Mouse (Mus musculus) CH12.LX (cell line): Measurements from ENCODE around the gene Plac8. TPM values are rescaled to one million over a fixed set of nuclear protein-coding genes. Genes with fewer than 3 reads are reported as not detected.

ENCODE experiments used
- DNase-seq: peaks from one replicate; pipeline ENCODE4 v3.0.0-alpha.2; 2013; ENCODE audit errors: extremely low read depth
- H3K27ac ChIP-seq: 2 replicates; pipeline ENCODE4 v1.5.1; 2012; ENCODE audit warnings: low read depth, mild to moderate bottlenecking, control low read depth, moderate library complexity; ENCODE audit not compliant: insufficient read depth
- H3K27me3 ChIP-seq: replicated peaks from 2 replicates; pipeline ENCODE3; 2012; ENCODE audit warnings: inconsistent platforms
- H3K36me3 ChIP-seq, 2 experiments: replicated peaks in 1 of 2; 2 replicates each; pipeline versions ENCODE3 to v1.6.1; 2012; ENCODE audit warnings: inconsistent platforms in 1 of 2, low read length in 1 of 2, mild to moderate bottlenecking in 1 of 2, mixed read lengths in 1 of 2, moderate library complexity in 1 of 2; ENCODE audit not compliant: control insufficient read depth in 1 of 2, insufficient read depth in 1 of 2
- H3K4me1 ChIP-seq, 2 experiments: 2 replicates each; pipeline ENCODE4 v1.6.1; 2012; ENCODE audit warnings: inconsistent platforms in 1 of 2, moderate library complexity in 1 of 2; ENCODE audit not compliant: insufficient read depth in 2 of 2, control insufficient read depth in 1 of 2
- H3K4me2 ChIP-seq: 2 replicates; pipeline ENCODE4 v1.6.1; 2012; ENCODE audit warnings: low read depth, mild to moderate bottlenecking, control low read depth; ENCODE audit not compliant: poor library complexity, insufficient read depth, severe bottlenecking
- H3K4me3 ChIP-seq, 3 experiments: fragments of 150-350 bp in 1 of 3; sonication (generic) in 1 of 3; replicated peaks in 1 of 3; 2 replicates each; pipeline versions ENCODE3 to v1.5.1; 2011 to 2012; ENCODE audit warnings: low read depth in 2 of 3, low read length in 2 of 3, mild to moderate bottlenecking in 2 of 3, moderate library complexity in 2 of 3, control low read depth in 1 of 3, improper control_type of control experiment in 1 of 3, inconsistent platforms in 1 of 3, mixed read lengths in 1 of 3; ENCODE audit not compliant: poor library complexity in 1 of 3
- H3K79me2 ChIP-seq: replicated peaks from 2 replicates; pipeline ENCODE4 v1.6.1; 2012; ENCODE audit warnings: mild to moderate bottlenecking, moderate library complexity; ENCODE audit not compliant: control insufficient read depth, poor library complexity, insufficient read depth, severe bottlenecking; ENCODE audit errors: extremely low read depth
- H3K9ac ChIP-seq: 2 replicates; pipeline ENCODE4 v1.6.1; 2012; ENCODE audit warnings: low read depth, mild to moderate bottlenecking, control low read depth, moderate library complexity; ENCODE audit not compliant: insufficient read depth
- H3K9me3 ChIP-seq: replicated peaks from 2 replicates; pipeline ENCODE3; 2012; ENCODE audit warnings: low read length, inconsistent platforms, mixed read lengths
- BHLHE40 ChIP-seq: IDR thresholded peaks from 2 replicates; pipeline ENCODE4 v1.6.1; 2011; ENCODE audit warnings: mild to moderate bottlenecking, low read depth, low read length, improper control_type of control experiment
- CHD1 ChIP-seq: IDR thresholded peaks from 2 replicates; pipeline ENCODE4 v1.6.1; 2012; ENCODE audit warnings: low read depth, low read length, improper control_type of control experiment, inconsistent platforms
- CHD2 ChIP-seq: IDR thresholded peaks from 2 replicates; pipeline ENCODE4 v1.6.1; 2011; ENCODE audit warnings: low read length, improper control_type of control experiment
- CTCF ChIP-seq, 2 experiments: IDR thresholded peaks in 1 of 2; conservative IDR thresholded peaks in 1 of 2; 2 replicates each; pipeline ENCODE4 v1.5.1; 2011 to 2012; ENCODE audit warnings: low read depth in 2 of 2, low read length in 2 of 2, improper control_type of control experiment in 1 of 2, inconsistent platforms in 1 of 2, mild to moderate bottlenecking in 1 of 2, moderate library complexity in 1 of 2
- E2F4 ChIP-seq: IDR thresholded peaks from 2 replicates; pipeline ENCODE4 v1.6.1; 2011; ENCODE audit warnings: low read depth, low read length, improper control_type of control experiment; ENCODE audit not compliant: insufficient replicate concordance
- ELF1 ChIP-seq: IDR thresholded peaks from 2 replicates; pipeline ENCODE4 v1.6.1; 2014; ENCODE audit warnings: low read depth, mild to moderate bottlenecking, inconsistent platforms, low read length, improper control_type of control experiment
- EP300 ChIP-seq: IDR thresholded peaks from 2 replicates; pipeline ENCODE4 v1.6.1; 2011; ENCODE audit warnings: low read length, improper control_type of control experiment
- ETS1 ChIP-seq: conservative IDR thresholded peaks from 2 replicates; pipeline ENCODE4 v1.6.1; 2012; ENCODE audit warnings: low read depth, mild to moderate bottlenecking, inconsistent platforms, low read length, improper control_type of control experiment, moderate library complexity
- GABPA ChIP-seq: IDR thresholded peaks from 2 replicates; pipeline ENCODE4 v1.6.1; 2012; ENCODE audit warnings: low read depth, low read length, improper control_type of control experiment, inconsistent platforms; ENCODE audit not compliant: insufficient replicate concordance
- IRF4 ChIP-seq: IDR thresholded peaks from 2 replicates; pipeline ENCODE4 v1.6.1; 2014; ENCODE audit warnings: low read depth, mild to moderate bottlenecking, inconsistent platforms, low read length, improper control_type of control experiment
- JUN ChIP-seq: IDR thresholded peaks from 2 replicates; pipeline ENCODE4 v1.6.1; 2011; ENCODE audit warnings: low read depth, mild to moderate bottlenecking, low read length, improper control_type of control experiment, moderate library complexity; ENCODE audit not compliant: insufficient read depth
- JUND ChIP-seq: conservative IDR thresholded peaks from 2 replicates; pipeline ENCODE4 v1.6.1; 2011; ENCODE audit warnings: low read depth, low read length, improper control_type of control experiment
- MAFK ChIP-seq: IDR thresholded peaks from 2 replicates; pipeline ENCODE4 v1.6.1; 2011; ENCODE audit warnings: low read length, improper control_type of control experiment; ENCODE audit not compliant: insufficient replicate concordance
- MAX ChIP-seq: IDR thresholded peaks from 2 replicates; pipeline ENCODE4 v1.6.1; 2011; ENCODE audit warnings: low read length, improper control_type of control experiment
- MAZ ChIP-seq: IDR thresholded peaks from 2 replicates; pipeline ENCODE4 v1.6.1; 2012; ENCODE audit warnings: low read depth, mild to moderate bottlenecking, inconsistent platforms, low read length, improper control_type of control experiment, moderate library complexity
- MEF2A ChIP-seq: IDR thresholded peaks from 2 replicates; pipeline ENCODE4 v1.6.1; 2014; ENCODE audit warnings: low read depth, mild to moderate bottlenecking, inconsistent platforms, low read length, improper control_type of control experiment, borderline replicate concordance
- MXI1 ChIP-seq: IDR thresholded peaks from 2 replicates; pipeline ENCODE4 v1.6.1; 2011; ENCODE audit warnings: mild to moderate bottlenecking, low read depth, low read length, improper control_type of control experiment
- MYC ChIP-seq: IDR thresholded peaks from 2 replicates; pipeline ENCODE4 v1.6.1; 2011; ENCODE audit warnings: low read depth, mild to moderate bottlenecking, improper control_type of control experiment, low read length
- NELFE ChIP-seq: IDR thresholded peaks from 2 replicates; pipeline ENCODE4 v1.6.1; 2011; ENCODE audit warnings: low read depth, low read length, improper control_type of control experiment
- NRF1 ChIP-seq: IDR thresholded peaks from 2 replicates; pipeline ENCODE4 v1.6.1; 2014; ENCODE audit warnings: low read depth, mild to moderate bottlenecking, inconsistent platforms, low read length, improper control_type of control experiment, moderate library complexity
- PAX5 ChIP-seq: IDR thresholded peaks from 2 replicates; pipeline ENCODE4 v1.6.1; 2012; ENCODE audit warnings: low read length, inconsistent platforms, mixed read lengths
- POLR2A ChIP-seq: IDR thresholded peaks from 2 replicates; pipeline ENCODE4 v1.6.1; 2011; ENCODE audit warnings: low read depth, mild to moderate bottlenecking, improper control_type of control experiment, low read length
- RCOR1 ChIP-seq: conservative IDR thresholded peaks from 2 replicates; pipeline ENCODE4 v1.6.1; 2012; ENCODE audit warnings: low read depth, mild to moderate bottlenecking, inconsistent platforms, low read length, improper control_type of control experiment
- SIN3A ChIP-seq: IDR thresholded peaks from 2 replicates; pipeline ENCODE4 v1.6.1; 2012; ENCODE audit warnings: low read length, improper control_type of control experiment, inconsistent platforms
- SMC3 ChIP-seq: IDR thresholded peaks from 2 replicates; pipeline ENCODE4 v1.6.1; 2011; ENCODE audit warnings: low read depth, low read length, improper control_type of control experiment
- TBP ChIP-seq: conservative IDR thresholded peaks from 2 replicates; pipeline ENCODE4 v1.6.1; 2011; ENCODE audit warnings: low read depth, low read length, improper control_type of control experiment
- TCF12 ChIP-seq: IDR thresholded peaks from 2 replicates; pipeline ENCODE4 v1.6.1; 2014; ENCODE audit warnings: low read depth, mild to moderate bottlenecking, inconsistent platforms, low read length, improper control_type of control experiment
- UBTF ChIP-seq: IDR thresholded peaks from 2 replicates; pipeline ENCODE4 v1.6.1; 2012; ENCODE audit warnings: low read depth, mild to moderate bottlenecking, inconsistent platforms, low read length, improper control_type of control experiment, moderate library complexity
- USF1 ChIP-seq: IDR thresholded peaks from 2 replicates; pipeline ENCODE4 v1.6.1; 2014; ENCODE audit warnings: low read depth, mild to moderate bottlenecking, inconsistent platforms, low read length, improper control_type of control experiment
- ZC3H11A ChIP-seq: IDR thresholded peaks from 2 replicates; pipeline ENCODE4 v1.6.1; 2012; ENCODE audit warnings: low read depth, mild to moderate bottlenecking, inconsistent platforms, low read length, improper control_type of control experiment
- ZKSCAN1 ChIP-seq: IDR thresholded peaks from 2 replicates; pipeline ENCODE4 v1.6.1; 2012; ENCODE audit warnings: low read depth, inconsistent platforms, low read length, improper control_type of control experiment, borderline replicate concordance
- dilution Hi-C: fragments of 300-500 bp; cut with MboI; formaldehyde crosslinking; loops from 2 replicates; pipeline ENCODE4 v1.14.3; 2020; ENCODE audit warnings: low sequenced_read_pairs; ENCODE audit not compliant: extremely low pct_unique_long_range_greater_than_20kb, extremely low pct_ligation_motif_present
- in situ Hi-C: fragments of 300-500 bp; cut with MboI; formaldehyde crosslinking; loops from 3 replicates; pipeline ENCODE4 v1.14.3; 2019; ENCODE audit warnings: low sequenced_read_pairs, low pct_ligation_motif_present, low pct_unique_long_range_greater_than_20kb, mixed read lengths
- polyA plus RNA-seq: library from polyadenylated mRNA; unstranded; fragments of >175 nt; gene quantifications from 2 replicates; pipeline ENCODE4 v1.2.1, GENCODE M21; 2012; ENCODE audit warnings: low read depth; ENCODE audit not compliant: insufficient read length
- total RNA-seq, 2 experiments: library from RNA; depleted of rRNA; stranded (reverse); fragments of 300-350 nt in 1 of 2; fragments of >200 nt in 1 of 2; gene quantifications; 2 replicates each; pipeline ENCODE4 v1.2.3; 2012 to 2014

Plac8 gene
- total and polyA plus RNA-seq, 3 experiments, result 64.3 to 258 (median 161) TPM

DNA sequence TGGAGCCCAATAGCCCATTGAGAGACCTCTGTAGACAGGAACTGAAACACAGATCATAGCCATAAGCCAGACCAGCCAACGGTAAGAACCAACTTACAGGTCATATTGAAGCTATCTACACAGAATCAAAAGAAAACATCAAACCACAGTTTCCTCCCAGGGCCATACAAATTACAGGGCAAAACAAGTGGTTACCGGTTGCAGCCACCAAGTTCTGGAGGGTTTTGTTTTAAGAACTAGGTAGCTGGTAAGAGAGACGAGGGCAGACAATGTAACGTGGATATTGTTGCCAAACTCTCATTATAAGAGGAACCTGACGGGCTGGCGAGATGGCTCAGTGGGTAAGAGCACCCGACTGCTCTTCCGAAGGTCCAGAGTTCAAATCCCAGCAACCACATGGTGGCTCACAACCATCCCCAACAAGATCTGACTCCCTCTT lies 13.2 kb upstream of the Plac8 start (continued):
- TF ChIP-seq USF1 (no peak), MAFK (peak; percentile 54; the same call in 1 of the 2 replicates), ETS1 (no peak), TCF12 (no peak), CHD2 (no peak), JUN (no peak)
- TF ChIP-seq, all 38 proteins: peak for 8

DNA sequence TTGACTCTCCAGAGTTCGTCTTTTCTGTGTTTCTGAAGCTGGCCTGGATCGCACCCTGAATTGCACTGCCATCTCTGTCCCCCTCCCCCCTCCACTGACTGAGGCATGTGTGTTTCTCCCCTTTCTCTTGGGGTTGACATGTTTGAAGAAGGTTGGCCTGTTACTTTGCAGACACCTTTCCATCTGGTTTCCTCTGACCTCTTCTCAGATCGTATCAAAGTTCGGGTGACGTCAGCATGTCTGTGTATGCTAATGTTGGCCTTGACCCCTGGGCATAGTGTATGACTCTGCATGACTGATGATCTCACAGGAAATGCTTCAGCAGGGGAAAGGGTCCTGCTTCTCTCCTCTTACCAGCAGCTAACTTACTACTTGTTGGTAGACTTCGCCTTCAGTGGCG lies 11.0 kb upstream of the Plac8 start:
- TF ChIP-seq TCF12, result peak; percentile 51; the same call in 1 of the 2 replicates
- TF ChIP-seq IRF4, result peak; percentile 68
- TF ChIP-seq MXI1, result peak; percentile 41; the same call in 1 of the 2 replicates
- TF ChIP-seq CHD2, result peak; percentile 75
- no peak for TF ChIP-seq E2F4
- TF ChIP-seq GABPA, result peak; percentile 49; the same call in 1 of the 2 replicates
- TF ChIP-seq RCOR1, result no peak; the same call in 1 of the 2 replicates
- TF ChIP-seq UBTF, result no peak
- no peak for TF ChIP-seq PAX5
- TF ChIP-seq MEF2A, result peak; percentile 58; the same call in 1 of the 2 replicates
- peak; percentile 28; the same call in 1 of the 2 replicates for TF ChIP-seq NELFE
- peak; percentile 2; the same call in 1 of the 2 replicates for TF ChIP-seq SMC3
- TF ChIP-seq POLR2A, result peak; percentile 41
- 0 out of 2 replicates have a peak, but pooled peaks have one; percentile 39 for TF ChIP-seq SIN3A
- peak; percentile 61 for TF ChIP-seq BHLHE40
- 0 out of 2 replicates have a peak, but pooled peaks have one; percentile 68 for TF ChIP-seq MAX
- TF ChIP-seq ELF1, result peak; percentile 53; the same call in 1 of the 2 replicates
- TF ChIP-seq USF1, result no peak
- peak; percentile 89 for TF ChIP-seq ETS1
- peak; percentile 30; the same call in 1 of the 2 replicates for TF ChIP-seq MAZ
- TF ChIP-seq EP300, result peak; percentile 52
- TF ChIP-seq NRF1, result 0 out of 2 replicates have a peak, but pooled peaks have one; percentile 26
- TF ChIP-seq ZC3H11A, result no peak
- TF ChIP-seq TBP, result 0 out of 2 replicates have a peak, but pooled peaks have one; percentile 52
- no peak for TF ChIP-seq CTCF (conservative IDR thresholded peaks at IDR 0.05 in 1 of 2, IDR thresholded peaks at IDR 0.05 in 1 of 2; ENCODE audit: low read depth in 2 of 2, low read length in 2 of 2)
- no peak for TF ChIP-seq ZKSCAN1
- TF ChIP-seq MAFK, result peak; percentile 47; the same call in 1 of the 2 replicates
- TF ChIP-seq JUND, result peak; percentile 86
- peak; percentile 85 for TF ChIP-seq JUN
- peak; percentile 57; the same call in 1 of the 2 replicates for TF ChIP-seq MYC
- TF ChIP-seq CHD1, result no peak
- in situ Hi-C loops, result no loop called here
- H3K9ac ChIP-seq, result peak overlapping the region; percentile 30; the same call in 1 of the 2 replicates
- H3K27me3 ChIP-seq, result no peaks in the 10 kb centered on the region
- dilution Hi-C loops, result no loop called here
- H3K9me3 ChIP-seq, result no peaks in the 10 kb centered on the region
- no peaks in the 10 kb centered on the region for H3K79me2 ChIP-seq
- peak; percentile 74 for DNase-seq
- no peaks in the 10 kb centered on the region for H3K36me3 ChIP-seq
- H3K4me3 ChIP-seq, result no peak overlapping the region
- peak overlapping the region; percentile 62 for H3K27ac ChIP-seq
- H3K4me1 ChIP-seq, result peaks cover 26 to 79% of the 10 kb centered on the region in 2 experiments
- H3K4me2 ChIP-seq, result no peak overlapping the region
